Mouse (Mus musculus) urinary bladder, postnatal 36 days (tissue): ENCODE results near the gene Chil1.

Experiments
- DNase-seq, 2 experiments: peaks; one replicate each; pipeline ENCODE4 v3.0.0; 2022; ENCODE audit warnings: low spot score in 2 of 2, mixed read lengths in 1 of 2

The Chil1 gene

DNA sequence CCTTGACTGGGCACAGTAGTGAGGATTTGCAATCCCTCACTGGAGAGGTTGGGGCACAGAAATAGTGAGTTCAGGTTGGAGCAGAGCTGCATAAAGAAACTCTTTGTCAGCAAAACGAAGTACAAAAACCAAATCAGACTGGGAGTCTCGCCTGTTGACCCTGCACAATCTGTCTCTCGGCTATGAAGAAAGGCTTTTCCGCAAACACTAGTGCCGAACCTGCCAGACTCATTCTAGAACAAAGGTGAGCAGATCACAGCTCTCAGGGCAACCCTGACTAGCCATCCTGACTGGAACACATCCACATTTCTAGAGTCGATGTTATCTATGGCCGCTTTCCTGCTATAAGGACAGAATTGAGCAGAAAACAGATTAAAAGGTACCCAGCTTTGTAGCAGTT is 8.9 kb upstream of the Chil1 start:
- no peak for DNase-seq

DNA sequence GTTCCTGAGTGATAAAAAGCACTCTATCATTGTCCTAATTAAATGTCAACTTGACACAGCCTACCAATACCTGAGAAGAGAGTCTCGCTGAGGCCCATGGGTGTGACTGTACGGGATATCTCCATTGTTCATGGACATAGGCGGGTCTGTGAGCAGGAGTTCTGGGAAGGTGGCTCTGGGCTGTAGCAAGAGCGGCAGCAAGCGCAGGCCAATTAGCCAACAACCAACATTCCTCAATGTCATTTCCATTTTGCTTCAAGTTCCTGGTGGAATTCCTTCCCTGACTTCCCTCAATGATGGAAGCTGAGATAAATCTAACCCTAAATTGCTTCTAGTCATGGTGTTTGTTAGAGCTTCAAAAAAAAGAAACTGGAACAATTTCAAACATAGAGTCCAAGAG is 4.0 kb upstream of the Chil1 start:
- no peak for DNase-seq

- no peak for DNase-seq
Measured at GRCm38 (mm10) chr1:134184089-134184488, 2.1 kb downstream of the Chil1 start.

DNA sequence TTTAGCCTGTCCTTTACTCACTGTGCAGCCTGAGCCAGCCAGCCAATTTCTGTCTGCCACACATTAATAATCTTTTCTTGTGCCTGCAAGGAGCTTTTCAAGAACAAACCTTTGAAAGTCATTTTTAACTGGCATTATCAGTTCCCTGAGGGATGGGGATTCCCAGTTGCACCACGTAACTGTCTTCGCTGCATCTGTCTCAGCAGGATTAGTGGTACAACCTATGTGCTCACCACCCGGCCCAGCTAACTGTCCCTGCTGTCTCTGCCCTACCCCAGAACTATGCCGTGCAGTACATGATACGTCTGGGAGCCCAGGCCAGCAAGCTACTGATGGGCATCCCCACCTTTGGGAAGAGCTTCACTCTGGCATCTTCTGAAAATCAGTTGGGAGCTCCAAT is 6.2 kb downstream of the Chil1 start:
- DNase-seq, result no peak

- DNase-seq, result no peak
Measured at GRCm38 (mm10) chr1:134188989-134189729, 7.2 kb downstream of the Chil1 start.

GRCm38 (mm10) chr1:134191192-134191591 is 9.2 kb downstream of the Chil1 start:
- DNase-seq, result no peak

DNA sequence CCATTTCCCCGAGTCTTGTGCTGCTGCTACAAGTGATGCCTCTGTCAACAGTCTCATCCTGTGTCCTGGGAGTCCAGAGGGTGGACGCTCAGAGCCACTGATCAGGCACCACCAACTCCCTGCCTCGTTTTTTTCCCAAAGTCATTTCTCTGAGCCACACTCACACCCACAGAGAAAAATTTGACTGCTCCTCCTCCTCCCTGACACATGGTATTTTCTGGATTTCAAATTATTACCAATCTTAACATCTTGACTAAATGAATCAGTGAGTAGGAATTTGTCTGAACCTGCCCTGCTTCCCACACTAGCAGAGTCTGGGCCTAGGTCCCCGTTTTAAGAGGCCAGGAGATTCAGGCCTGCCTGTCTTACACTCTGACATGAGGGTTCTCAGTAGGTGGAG is 10.0 kb downstream of the Chil1 start:
- no peak for DNase-seq

- DNase-seq, result no peak
Measured at GRCm38 (mm10) chr1:134193126-134193525, 11.2 kb downstream of the Chil1 start, which contains the start of gene Mybph. Gene Mybph, plus strand, starts transcription at chr1:134193448.

GRCm38 (mm10) chr1:134193674-134194197 is 11.8 kb downstream of the Chil1 start:
- no peak for DNase-seq

DNA sequence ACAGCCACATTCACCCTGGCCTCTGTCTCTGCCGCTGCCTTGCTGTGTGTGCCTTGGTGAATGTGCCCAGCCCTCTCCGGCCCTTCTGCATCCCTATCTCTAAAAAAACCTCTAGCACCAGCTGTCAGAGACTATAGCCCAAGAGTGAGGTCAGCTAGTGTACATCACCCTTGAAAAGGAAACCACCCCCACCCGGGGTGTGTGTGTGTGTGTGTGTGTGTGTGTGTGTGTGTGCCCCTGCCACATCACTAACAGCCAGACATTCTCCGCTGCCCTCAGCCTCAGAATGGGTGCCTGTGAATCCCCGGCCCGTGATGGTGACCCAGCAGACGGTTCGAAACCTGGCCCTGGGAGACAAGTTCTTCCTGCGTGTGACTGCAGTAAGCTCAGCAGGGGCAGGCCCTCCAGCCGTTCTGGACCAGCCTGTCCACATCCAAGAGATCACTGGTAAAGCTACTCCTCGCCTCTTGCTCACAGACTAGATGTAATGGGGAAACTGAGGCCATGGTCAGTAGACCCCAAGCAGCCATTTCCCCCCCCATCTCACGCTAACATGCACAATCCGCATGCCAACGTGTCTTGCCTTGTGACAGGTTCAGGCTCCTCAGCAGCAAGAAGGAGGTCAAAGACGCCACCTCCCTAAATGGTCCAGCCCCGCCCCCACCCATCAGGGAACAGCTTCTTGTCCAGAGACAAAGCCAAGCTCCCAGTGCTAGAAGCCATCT is 12.5 kb downstream of the Chil1 start:
- no peak for DNase-seq

DNA sequence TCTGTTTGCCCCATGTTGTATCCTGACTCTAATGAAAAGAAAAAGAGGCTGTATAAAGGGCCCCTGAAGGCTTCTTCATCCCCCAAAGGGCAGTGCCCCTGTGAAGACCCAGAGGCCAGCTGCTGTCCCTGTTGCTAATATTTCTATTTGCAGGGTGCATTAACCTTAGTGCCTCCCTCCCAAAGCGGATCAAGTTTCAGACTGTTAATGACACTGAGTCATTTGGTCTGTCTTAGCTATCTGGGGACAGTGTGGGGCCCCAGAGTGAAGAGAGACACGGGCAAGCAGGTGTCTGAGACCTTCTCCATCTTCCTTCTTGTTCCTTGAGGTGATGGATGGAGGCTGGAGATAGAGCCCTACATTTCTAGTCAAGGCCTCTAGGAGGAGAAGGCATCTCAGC is 13.1 kb downstream of the Chil1 start:
- no peak for DNase-seq

- no peak for DNase-seq
Measured at GRCm38 (mm10) chr1:134195571-134195970, 13.6 kb downstream of the Chil1 start.

GRCm38 (mm10) chr1:134195979-134196378 is 14.0 kb downstream of the Chil1 start:
- DNase-seq, result no peak

- peak; percentile 65 to 82 for DNase-seq
Measured at GRCm38 (mm10) chr1:134196386-134196785, 14.4 kb downstream of the Chil1 start.

DNA sequence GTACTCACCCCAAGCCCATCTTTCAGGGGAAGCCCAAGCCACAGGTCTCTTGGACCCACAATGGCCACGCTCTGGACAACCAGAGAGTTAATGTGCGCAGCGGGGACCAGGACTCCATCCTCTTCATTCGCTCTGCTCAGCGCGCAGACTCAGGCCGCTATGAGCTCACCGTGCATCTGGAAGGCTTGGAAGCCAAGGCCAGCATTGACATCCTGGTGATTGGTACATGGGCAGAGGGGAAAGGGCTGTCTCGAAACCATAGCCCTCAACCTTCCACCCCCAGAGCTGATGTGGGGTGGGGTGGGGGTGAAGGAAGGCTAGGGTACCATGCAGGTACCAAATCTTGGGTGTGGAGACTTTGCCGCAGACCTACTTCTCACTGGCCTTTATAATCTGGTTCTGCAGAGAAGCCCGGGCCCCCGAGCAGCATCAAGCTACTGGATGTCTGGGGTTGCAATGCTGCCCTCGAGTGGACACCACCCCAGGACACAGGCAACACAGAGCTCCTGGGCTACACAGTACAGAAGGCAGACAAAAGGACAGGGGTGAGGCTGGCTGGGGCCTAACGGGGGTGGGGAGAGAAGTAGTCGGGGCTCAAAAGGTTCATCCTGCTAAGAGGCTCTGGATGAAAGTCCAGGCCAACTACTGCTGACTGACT is 15.5 kb downstream of the Chil1 start:
- no peak for DNase-seq

DNA sequence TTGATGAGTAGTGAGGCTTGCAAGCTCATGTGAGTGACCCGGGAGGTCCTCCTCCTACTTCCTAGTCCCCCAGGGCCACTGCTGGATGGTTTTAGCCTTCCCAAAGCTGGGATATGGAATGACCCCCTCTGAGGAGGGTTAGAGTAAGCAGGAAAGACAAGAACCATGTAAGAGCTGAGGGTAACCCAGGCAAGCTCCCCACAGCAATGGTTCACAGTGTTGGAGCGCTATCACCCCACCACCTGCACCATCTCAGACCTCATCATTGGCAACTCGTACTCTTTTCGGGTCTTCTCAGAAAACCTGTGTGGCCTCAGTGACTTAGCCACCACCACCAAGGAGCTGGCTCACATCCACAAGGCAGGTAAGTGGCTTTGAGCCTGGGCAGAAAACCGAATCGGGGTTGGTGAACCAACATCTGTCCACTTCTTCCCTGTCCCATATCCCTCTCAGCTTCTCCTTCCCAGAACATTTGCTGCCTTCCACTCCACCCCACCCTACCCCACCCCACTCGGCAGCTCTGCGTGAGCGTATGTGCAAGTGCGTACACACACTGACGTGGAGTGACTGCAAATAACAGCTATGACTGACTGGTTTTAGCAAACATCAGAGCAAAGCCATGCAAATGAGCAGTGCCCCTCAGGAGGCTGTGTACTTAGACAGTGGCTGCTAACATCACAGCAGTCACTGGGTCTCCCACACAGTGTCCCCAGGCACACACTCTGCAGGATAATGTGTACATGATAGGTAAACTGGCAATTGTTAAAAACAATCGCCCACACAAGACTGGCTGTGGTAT is 16.4 kb downstream of the Chil1 start:
- DNase-seq, result no peak

DNA sequence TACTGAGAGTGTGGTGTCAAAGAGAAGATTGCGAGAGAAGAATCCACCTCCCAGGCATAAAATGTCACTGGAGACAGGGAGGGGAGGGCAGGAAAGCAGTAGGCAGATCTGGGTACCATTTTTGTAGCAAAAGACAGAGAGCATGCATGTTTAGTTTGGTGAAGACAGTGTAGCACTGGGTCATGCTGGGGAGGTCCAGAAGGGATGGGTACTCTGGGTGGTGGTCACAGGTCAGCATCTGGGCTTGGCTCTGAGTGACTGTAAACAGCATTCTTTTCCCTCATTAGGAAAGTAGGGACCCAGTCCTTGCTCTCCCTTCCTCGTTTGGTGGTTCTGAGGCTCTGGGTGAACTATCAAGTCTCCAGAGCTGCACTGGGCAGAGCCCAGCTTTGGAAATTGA is 18.5 kb downstream of the Chil1 start:
- no peak for DNase-seq

DNA sequence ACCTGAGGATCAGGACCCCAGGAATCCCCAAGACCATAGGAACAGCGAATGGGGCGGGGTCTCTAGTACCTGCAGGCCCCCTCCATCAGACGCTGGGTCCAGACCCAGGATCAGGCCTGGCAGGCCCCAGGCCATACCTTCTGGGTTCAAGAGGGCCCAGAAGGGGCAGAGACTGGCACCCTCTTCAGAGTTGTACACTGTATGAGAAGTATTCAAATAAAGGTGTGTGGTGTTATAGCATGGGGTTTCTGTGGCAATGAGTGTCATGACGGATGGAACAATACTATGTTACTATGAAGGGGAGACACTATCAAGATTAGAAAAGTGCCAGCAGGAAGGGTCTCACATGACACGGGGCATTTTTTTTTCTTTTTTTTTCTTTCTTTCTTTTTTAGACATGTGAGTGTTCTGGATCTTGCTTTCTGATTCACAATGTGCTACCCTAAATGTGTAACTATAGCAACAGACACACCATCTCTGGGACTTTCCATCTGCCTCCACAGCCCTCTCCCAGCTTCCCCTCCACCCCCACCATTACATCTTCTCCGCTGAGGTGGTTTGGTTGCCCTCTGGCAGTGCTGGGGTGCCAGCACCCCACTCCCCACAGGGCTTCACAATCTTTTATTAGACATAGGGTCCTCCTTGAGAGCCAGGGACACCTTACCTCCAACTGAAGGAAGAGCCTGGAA is 19.2 kb downstream of the Chil1 start:
- no peak for DNase-seq

- peak in 1 of 2 experiments; percentile 54 for DNase-seq
Measured at GRCm38 (mm10) chr1:134201751-134202420, 19.9 kb downstream of the Chil1 start.

DNA sequence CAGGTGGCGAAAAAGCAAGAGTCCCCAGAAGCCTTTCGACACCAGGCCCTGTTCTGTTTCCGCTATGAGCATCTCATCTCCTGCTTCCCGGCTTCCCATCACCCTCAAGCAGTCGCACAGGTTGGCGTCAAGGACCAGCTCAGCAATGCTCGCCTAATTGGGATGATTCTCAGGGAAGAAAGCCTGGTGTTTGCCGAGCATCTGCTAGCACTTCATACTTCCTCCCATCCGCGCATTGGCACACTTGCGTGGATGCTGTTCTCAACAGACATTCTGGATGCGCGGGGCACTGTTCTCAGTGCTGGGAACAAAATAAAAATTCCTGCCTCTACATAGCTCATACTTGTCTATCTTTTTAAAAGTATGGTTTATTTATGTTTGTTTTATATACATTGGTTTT is 22.3 kb downstream of the Chil1 start:
- DNase-seq, result no peak
